Mouse (Mus musculus) intestine, embryonic 16.5 days (tissue): ENCODE data around the gene Pamr1. TPM values are rescaled to one million over a fixed set of nuclear protein-coding genes. Genes with fewer than 3 reads are reported as not detected.
A peak's percentile ranks its signal among the peaks of the same experiment; 100 is the strongest.

Experiments
- ATAC-seq: fragments of 200-750 bp; cut with Nextera tagmentation; 2 replicates; pipeline ENCODE4 v1.8.0; 2017; ENCODE audit warnings: moderate TSS enrichment, moderate library complexity
- H3K27ac ChIP-seq: fragments of 300-500 bp; sonication (generic); 2 replicates; pipeline ENCODE4 v1.5.1; 2014; ENCODE audit warnings: mild to moderate bottlenecking, low read length
- H3K27me3 ChIP-seq: fragments of 300-500 bp; sonication (generic); replicated peaks from 2 replicates; pipeline ENCODE4 v1.6.1; 2014; ENCODE audit warnings: low read length, control low read depth, mixed read lengths; ENCODE audit not compliant: control insufficient read depth, insufficient read depth
- H3K36me3 ChIP-seq: fragments of 300-500 bp; sonication (generic); 2 replicates; pipeline ENCODE4 v1.6.1; 2014; ENCODE audit warnings: low read length, control low read depth; ENCODE audit not compliant: control insufficient read depth, insufficient read depth
- H3K4me1 ChIP-seq: fragments of 300-500 bp; sonication (generic); 2 replicates; pipeline ENCODE4 v1.6.1; 2014; ENCODE audit warnings: low read length, control low read depth, mixed read lengths; ENCODE audit not compliant: control insufficient read depth, insufficient read depth
- H3K4me2 ChIP-seq: fragments of 300-500 bp; sonication (generic); 2 replicates; pipeline ENCODE4 v1.6.1; 2014; ENCODE audit warnings: low read depth, low read length, control low read depth
- H3K4me3 ChIP-seq: fragments of 300-500 bp; sonication (generic); 2 replicates; pipeline ENCODE4 v1.5.1; 2014; ENCODE audit warnings: mild to moderate bottlenecking, low read length
- H3K9ac ChIP-seq: fragments of 300-500 bp; sonication (generic); 2 replicates; pipeline ENCODE4 v1.6.1; 2014; ENCODE audit warnings: low read depth, low read length
- H3K9me3 ChIP-seq: fragments of 300-500 bp; sonication (generic); 2 replicates; pipeline ENCODE4 v1.6.1; 2016; ENCODE audit warnings: low read length, control low read depth; ENCODE audit not compliant: control insufficient read depth
- WGBS: fragments of 180-500 bp; shearing (Covaris S2); extraction: QIAGEN DNeasy Blood & Tissue Kit; methylation state at CpG from one replicate; pipeline ENCODE4 v1.1.7; 2014; 5-methylcytosine and 5-hydroxymethylcytosine counted together
- polyA plus RNA-seq: library from polyadenylated mRNA; unstranded; fragments of >200 nt; fragmentation: Nextera tagmentation; extraction: Ambion mirVana; gene quantifications from 2 replicates; pipeline ENCODE4 v1.2.1, GENCODE M21; 2015

Gene Pamr1
- polyA plus RNA-seq, 1 experiment from 2014 or later = 39.4 TPM

- H3K27me3 ChIP-seq = no peaks in the 10 kb centered on the region
- no peaks in the 10 kb centered on the region for H3K4me1 ChIP-seq
- H3K4me2 ChIP-seq = no peak overlapping the region
- no peak overlapping the region for H3K4me3 ChIP-seq
- H3K9me3 ChIP-seq = no peaks in the 10 kb centered on the region
- 64% methylated on average over 9 of the region's 9 CpGs for WGBS
- H3K27ac ChIP-seq = no peak overlapping the region
- H3K9ac ChIP-seq = no peak overlapping the region
- no peaks in the 10 kb centered on the region for H3K36me3 ChIP-seq
- ATAC-seq = peak; percentile 16; the same call in 1 of the 2 replicates
Observed at GRCm38 (mm10) chr2:102686108-102686450, 136.3 kb downstream of the Pamr1 start.

Other genes with a start within 250 kb of the Pamr1 start
- 10.1 and 10.2 TPM in 2 replicates for gene Trim44, start 142.2 kb upstream of the Pamr1 start, polyA plus RNA-seq
- 2.7 and 3.4 TPM in 2 replicates for gene Fjx1, start 97.5 kb upstream of the Pamr1 start, polyA plus RNA-seq
- gene Slc1a2, start 108.6 kb downstream of the Pamr1 start, polyA plus RNA-seq = 0.13 and 0.26 TPM in 2 replicates